Mouse (Mus musculus) intestine, postnatal 0 days (tissue): ENCODE data around the gene Olfr263. TPM values are rescaled to one million over a fixed set of nuclear protein-coding genes. Genes with fewer than 3 reads are reported as not detected.

ENCODE experiments used
- ATAC-seq: fragments of 200-750 bp; cut with Nextera tagmentation; 2 replicates; pipeline ENCODE4 v1.8.0; 2017; ENCODE audit warnings: mild to moderate bottlenecking, moderate TSS enrichment, moderate library complexity
- H3K27ac ChIP-seq: fragments of 300-500 bp; sonication (generic); 2 replicates; pipeline ENCODE4 v1.5.1; 2014; ENCODE audit warnings: mild to moderate bottlenecking, low read depth, low read length, moderate library complexity
- H3K27me3 ChIP-seq: fragments of 300-500 bp; sonication (generic); replicated peaks from 2 replicates; pipeline ENCODE4 v1.6.1; 2014; ENCODE audit warnings: low read length, mixed read lengths; ENCODE audit not compliant: control insufficient read depth, insufficient read depth
- H3K36me3 ChIP-seq: fragments of 300-500 bp; sonication (generic); 2 replicates; pipeline ENCODE4 v1.6.1; 2014; ENCODE audit warnings: mild to moderate bottlenecking, moderate library complexity; ENCODE audit not compliant: control insufficient read depth, insufficient read depth
- H3K4me1 ChIP-seq: fragments of 300-500 bp; sonication (generic); replicated peaks from 2 replicates; pipeline ENCODE4 v1.6.1; 2014; ENCODE audit warnings: antibody characterized with exemption, low read length, mixed read lengths; ENCODE audit not compliant: control insufficient read depth, insufficient read depth
- H3K4me2 ChIP-seq: fragments of 300-500 bp; sonication (generic); replicated peaks from 2 replicates; pipeline ENCODE4 v1.6.1; 2014; ENCODE audit warnings: low read depth, mild to moderate bottlenecking, moderate library complexity
- H3K4me3 ChIP-seq: fragments of 300-500 bp; sonication (generic); 2 replicates; pipeline ENCODE4 v1.5.1; 2014; ENCODE audit warnings: low read depth, low read length
- H3K9ac ChIP-seq: fragments of 300-500 bp; sonication (generic); 2 replicates; pipeline ENCODE4 v1.6.1; 2014; ENCODE audit warnings: mild to moderate bottlenecking, low read depth, low read length
- H3K9me3 ChIP-seq: fragments of 300-500 bp; sonication (generic); 2 replicates; pipeline ENCODE4 v1.6.1; 2016; ENCODE audit warnings: mixed run types; ENCODE audit not compliant: control insufficient read depth
- CTCF ChIP-seq: sonication (generic); IDR thresholded peaks from 2 replicates; pipeline ENCODE4 v1.5.1; 2016; ENCODE audit warnings: low read depth, mild to moderate bottlenecking, control low read depth, antibody characterized with exemption, moderate library complexity
- WGBS: fragments of 180-500 bp; shearing (Covaris S2); extraction: QIAGEN DNeasy Blood & Tissue Kit; methylation state at CpG from one replicate; pipeline ENCODE4 v1.1.7; 2014; 5-methylcytosine and 5-hydroxymethylcytosine counted together
- polyA plus RNA-seq: library from polyadenylated mRNA; unstranded; fragments of >200 nt; fragmentation: Nextera tagmentation; extraction: Ambion mirVana; gene quantifications from 2 replicates; pipeline ENCODE4 v1.2.1, GENCODE M21; 2015

Olfr263 gene
- polyA plus RNA-seq, 1 experiment from 2014 or later = not detected

DNA sequence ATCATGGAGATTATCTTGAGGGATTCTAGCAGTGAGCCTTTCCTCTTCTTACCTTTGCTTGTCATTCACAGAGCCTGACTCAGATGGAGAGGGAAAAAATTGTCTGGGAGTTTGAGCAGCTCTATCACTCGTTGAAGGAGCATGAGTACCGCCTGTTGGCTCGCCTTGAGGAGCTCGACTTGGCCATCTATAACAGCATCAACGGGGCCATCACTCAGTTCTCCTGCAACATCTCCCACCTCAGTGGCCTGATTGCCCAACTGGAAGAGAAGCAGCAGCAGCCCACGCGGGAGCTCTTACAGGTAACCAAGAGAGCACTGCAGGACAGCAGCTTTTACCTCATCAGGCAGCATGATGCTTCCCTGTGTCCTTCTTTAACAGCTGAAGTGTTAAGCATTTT, 54.2 kb downstream of the Olfr263 start:
- Histone ChIP-seq H3K4me1 (no peaks in the 10 kb centered on the region; the same call in 1 of the 2 replicates), H3K27me3 (no peaks in the 10 kb centered on the region), H3K9ac (no peak overlapping the region), H3K9me3 (no peaks in the 10 kb centered on the region), H3K4me3 (no peak overlapping the region), H3K4me2 (no peak overlapping the region), H3K36me3 (peaks cover 51% of the 10 kb centered on the region), H3K27ac (no peak overlapping the region)
- no peak for TF ChIP-seq CTCF
- WGBS = 87% methylated on average over 7 of the region's 7 CpGs
- ATAC-seq = no peak

- no peak for ATAC-seq
- Histone ChIP-seq H3K9ac (peak overlapping the region; percentile 11; the same call in 1 of the 2 replicates), H3K4me1 (no peaks in the 10 kb centered on the region), H3K27ac (no peak overlapping the region; the same call in 1 of the 2 replicates), H3K9me3 (no peaks in the 10 kb centered on the region), H3K27me3 (no peaks in the 10 kb centered on the region), H3K4me3 (no peak overlapping the region), H3K36me3 (peaks cover 70% of the 10 kb centered on the region), H3K4me2 (no peak overlapping the region)
- 69% methylated on average over 4 of the region's 4 CpGs for WGBS
- TF ChIP-seq CTCF = no peak
These were observed 56.1 kb downstream of the Olfr263 start for GRCm38 (mm10) chr13:21185521-21185920.

Other genes starting within 250 kb of the Olfr263 start
- gene Olfr1370, start 54.7 kb upstream of the Olfr263 start, polyA plus RNA-seq = not detected in 2 replicates
- not detected in 2 replicates for gene Olfr1369-ps1, start 18.2 kb upstream of the Olfr263 start, polyA plus RNA-seq
- not detected in 2 replicates for gene Olfr1368, start 16.2 kb downstream of the Olfr263 start, polyA plus RNA-seq
- gene Trim27, start 49.8 kb downstream of the Olfr263 start, polyA plus RNA-seq = 51.1 and 53.2 TPM in 2 replicates
- not detected in 2 replicates for gene Gpx5, start 163.1 kb downstream of the Olfr263 start, polyA plus RNA-seq
- not detected in 2 replicates for gene Gpx6, start 182.5 kb downstream of the Olfr263 start, polyA plus RNA-seq
- gene Olfr1367, start 217.3 kb downstream of the Olfr263 start, polyA plus RNA-seq = not detected in 2 replicates
- gene Zscan12, start 233.2 kb downstream of the Olfr263 start, polyA plus RNA-seq = 3.5 and 3.9 TPM in 2 replicates